Mouse (Mus musculus) CH12.LX (cell line): ENCODE data around the gene Map3k15.

Experiments
- BHLHE40 ChIP-seq: IDR thresholded peaks from 2 replicates; pipeline ENCODE4 v1.6.1; 2011; ENCODE audit warnings: mild to moderate bottlenecking, low read depth, low read length, improper control_type of control experiment
- CHD1 ChIP-seq: IDR thresholded peaks from 2 replicates; pipeline ENCODE4 v1.6.1; 2012; ENCODE audit warnings: low read depth, low read length, improper control_type of control experiment, inconsistent platforms
- CTCF ChIP-seq, 2 experiments: IDR thresholded peaks in 1 of 2; conservative IDR thresholded peaks in 1 of 2; 2 replicates each; pipeline ENCODE4 v1.5.1; 2011 to 2012; ENCODE audit warnings: low read depth in 2 of 2, low read length in 2 of 2, improper control_type of control experiment in 1 of 2, inconsistent platforms in 1 of 2, mild to moderate bottlenecking in 1 of 2, moderate library complexity in 1 of 2
- E2F4 ChIP-seq: IDR thresholded peaks from 2 replicates; pipeline ENCODE4 v1.6.1; 2011; ENCODE audit warnings: low read depth, low read length, improper control_type of control experiment; ENCODE audit not compliant: insufficient replicate concordance
- EP300 ChIP-seq: IDR thresholded peaks from 2 replicates; pipeline ENCODE4 v1.6.1; 2011; ENCODE audit warnings: low read length, improper control_type of control experiment
- IRF4 ChIP-seq: IDR thresholded peaks from 2 replicates; pipeline ENCODE4 v1.6.1; 2014; ENCODE audit warnings: low read depth, mild to moderate bottlenecking, inconsistent platforms, low read length, improper control_type of control experiment
- MAZ ChIP-seq: IDR thresholded peaks from 2 replicates; pipeline ENCODE4 v1.6.1; 2012; ENCODE audit warnings: low read depth, mild to moderate bottlenecking, inconsistent platforms, low read length, improper control_type of control experiment, moderate library complexity
- POLR2A ChIP-seq: IDR thresholded peaks from 2 replicates; pipeline ENCODE4 v1.6.1; 2011; ENCODE audit warnings: low read depth, mild to moderate bottlenecking, improper control_type of control experiment, low read length
- RAD21 ChIP-seq: IDR thresholded peaks from 2 replicates; pipeline ENCODE4 v1.6.1; 2011; ENCODE audit warnings: low read depth, mild to moderate bottlenecking, low read length, improper control_type of control experiment, moderate library complexity
- RCOR1 ChIP-seq: conservative IDR thresholded peaks from 2 replicates; pipeline ENCODE4 v1.6.1; 2012; ENCODE audit warnings: low read depth, mild to moderate bottlenecking, inconsistent platforms, low read length, improper control_type of control experiment
- SMC3 ChIP-seq: IDR thresholded peaks from 2 replicates; pipeline ENCODE4 v1.6.1; 2011; ENCODE audit warnings: low read depth, low read length, improper control_type of control experiment
- USF1 ChIP-seq: IDR thresholded peaks from 2 replicates; pipeline ENCODE4 v1.6.1; 2014; ENCODE audit warnings: low read depth, mild to moderate bottlenecking, inconsistent platforms, low read length, improper control_type of control experiment
- ZC3H11A ChIP-seq: IDR thresholded peaks from 2 replicates; pipeline ENCODE4 v1.6.1; 2012; ENCODE audit warnings: low read depth, mild to moderate bottlenecking, inconsistent platforms, low read length, improper control_type of control experiment
- ZMIZ1 ChIP-seq: IDR thresholded peaks from 2 replicates; pipeline ENCODE4 v1.6.1; 2012; ENCODE audit warnings: low read depth, mild to moderate bottlenecking, inconsistent platforms, low read length, improper control_type of control experiment

DNA sequence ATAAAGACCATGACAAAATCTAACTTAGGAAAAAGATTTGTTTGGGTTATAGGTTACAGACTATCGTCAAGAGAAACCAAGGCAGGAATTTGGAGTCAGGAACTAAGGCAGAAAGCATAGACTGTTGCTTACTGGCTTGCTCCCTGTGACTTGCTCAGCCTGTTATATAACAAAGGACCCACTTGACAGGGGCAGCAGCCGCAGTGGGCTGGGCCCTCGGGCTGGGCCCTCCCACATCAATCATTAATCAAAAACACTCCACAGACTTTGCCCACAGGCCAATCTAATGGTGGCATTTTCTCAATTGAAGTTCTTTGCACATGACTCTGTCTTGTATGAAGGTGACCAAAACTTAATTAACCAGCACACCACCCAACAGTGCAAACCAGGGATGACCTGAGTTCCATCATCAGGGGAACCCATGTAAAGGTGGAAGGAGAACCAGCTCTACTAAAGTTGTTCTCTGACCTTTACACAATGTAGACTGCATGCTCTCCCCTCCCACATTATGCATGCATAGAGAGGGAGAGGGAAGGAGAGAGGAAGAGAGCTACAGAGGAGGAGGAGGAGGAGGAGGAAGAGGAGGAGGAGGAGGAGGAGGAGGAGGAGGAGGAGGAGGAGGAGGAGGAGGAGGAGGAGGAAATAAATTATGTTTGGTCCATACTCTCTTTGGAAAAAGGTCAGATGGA, 17.0 kb upstream of the Map3k15 start:
- no peak for TF ChIP-seq CTCF (conservative IDR thresholded peaks at IDR 0.05 in 1 of 2, IDR thresholded peaks at IDR 0.05 in 1 of 2; ENCODE audit: low read depth in 2 of 2, low read length in 2 of 2)
- no peak for TF ChIP-seq POLR2A
- TF ChIP-seq BHLHE40, result no peak
- TF ChIP-seq RAD21, result no peak
- no peak for TF ChIP-seq SMC3
- TF ChIP-seq ZMIZ1, result no peak
- TF ChIP-seq USF1, result no peak
- TF ChIP-seq MAZ, result no peak
- no peak for TF ChIP-seq EP300
- no peak for TF ChIP-seq E2F4
- TF ChIP-seq IRF4, result no peak
- TF ChIP-seq CHD1, result no peak
- TF ChIP-seq RCOR1, result no peak
- TF ChIP-seq ZC3H11A, result no peak
